ENCODE assay signal across 24 mouse cellular contexts in genomic region chr7:98798134-98798417, GRCm38 (mm10). TPM values are rescaled to one million over a fixed set of nuclear protein-coding genes. Genes with fewer than 3 reads are reported as not detected.
A peak's percentile ranks its signal among the peaks of the same experiment; 100 is the strongest.
DNase-seq lines count a peak whose midpoint lies in the region; ATAC-seq and TF ChIP-seq lines count a peak whose summit lies in the region.
"Had no signal": no experiment of that assay in that cellular context is flagged by ENCODE, and none has a peak within 500 bp of the region (broad histone marks: within the 10 kb centered on the region; RNA-seq: fewer than 3 reads in every experiment).

No protein-coding gene starts in this region.

- H3K9ac ChIP-seq in hindbrain, embryonic 11.5 days (ENCODE audit: low read depth, low read length): no peak overlapping the region
- no peak overlapping the region for H3K9ac ChIP-seq in hindbrain, postnatal 0 days (replicated peaks; ENCODE audit: low read length)
- no peak overlapping the region for H3K9ac ChIP-seq in midbrain, postnatal 0 days (replicated peaks; ENCODE audit: low read length, poor library complexity, severe bottlenecking)
- H3K9ac ChIP-seq in limb, embryonic 12.5 days (replicated peaks): no peak overlapping the region
- H3K9ac ChIP-seq: heart, embryonic 15.5 days; intestine, embryonic 15.5 days; liver, postnatal 0 days had no signal

- H3K27me3 ChIP-seq in hindbrain, embryonic 11.5 days (ENCODE audit: control insufficient read depth, insufficient read depth, low read length): no peaks in the 10 kb centered on the region
- no peaks in the 10 kb centered on the region for H3K27me3 ChIP-seq in hindbrain, postnatal 0 days (ENCODE audit: insufficient read depth, low read length)
- 0 out of 2 replicates have a peak, but pooled peaks cover 3% of the 10 kb centered on the region for H3K27me3 ChIP-seq in midbrain, embryonic 10.5 days (ENCODE audit: low read depth, poor library complexity, severe bottlenecking)
- no peaks in the 10 kb centered on the region for H3K27me3 ChIP-seq in midbrain, postnatal 0 days (ENCODE audit: insufficient read depth, low read length)
- peaks cover 7% of the 10 kb centered on the region for H3K27me3 ChIP-seq in limb, embryonic 12.5 days
- H3K27me3 ChIP-seq: heart, embryonic 15.5 days; intestine, embryonic 15.5 days had no signal

- peak; percentile 19 for DNase-seq in hindbrain, embryonic 11.5 days (ENCODE audit: low spot score)
- DNase-seq in hindbrain, postnatal 0 days (ENCODE audit: low spot score): no peak
- DNase-seq in midbrain, embryonic 10.5 days (ENCODE audit: low spot score): peak; percentile 22
- no peak for DNase-seq in midbrain, postnatal 0 days (ENCODE audit: low spot score)
- DNase-seq in urinary bladder, postnatal 25 days (ENCODE audit: low spot score): no peak
- DNase-seq: adrenal gland, postnatal 14 days; cerebellum, adult 11 months; cerebellum, postnatal 14 days; gastrocnemius, postnatal 14 days; heart, adult 2 months; kidney, adult 9 months; kidney, postnatal 4 days; liver, postnatal 0 days; midbrain, embryonic 14.5 days; right cerebral cortex, adult 18-20 months; thymus, postnatal 25 days had no signal

- 13% methylated on average over 3 of the region's 3 CpGs for WGBS in hindbrain, embryonic 11.5 days
- WGBS in hindbrain, postnatal 0 days: 37% methylated on average over 3 of the region's 3 CpGs
- WGBS in midbrain, embryonic 10.5 days: 12% methylated on average over 3 of the region's 3 CpGs
- 22% methylated on average over 3 of the region's 3 CpGs for WGBS in midbrain, postnatal 0 days
- 4% methylated on average over 3 of the region's 3 CpGs for WGBS in limb, embryonic 12.5 days

- no peak overlapping the region for H3K27ac ChIP-seq in hindbrain, embryonic 11.5 days (ENCODE audit: low read depth, low read length)
- no peak overlapping the region for H3K27ac ChIP-seq in hindbrain, postnatal 0 days
- H3K27ac ChIP-seq in midbrain, embryonic 10.5 days (replicated peaks): peak overlapping the region; percentile 73
- H3K27ac ChIP-seq in midbrain, postnatal 0 days (ENCODE audit: low read depth, low read length): no peak overlapping the region
- peak overlapping the region; percentile 59 for H3K27ac ChIP-seq in limb, embryonic 12.5 days
- H3K27ac ChIP-seq: heart, adult 2 months; heart, embryonic 15.5 days; intestine, embryonic 15.5 days had no signal

- H3K4me1 ChIP-seq in hindbrain, embryonic 11.5 days (replicated peaks; ENCODE audit: control insufficient read depth, insufficient read depth, low read length): no peaks in the 10 kb centered on the region; the same call in 1 of the 2 replicates
- H3K4me1 ChIP-seq in hindbrain, postnatal 0 days (ENCODE audit: insufficient read depth, low read length): no peaks in the 10 kb centered on the region
- H3K4me1 ChIP-seq in midbrain, embryonic 10.5 days: peaks cover 32% of the 10 kb centered on the region
- no peaks in the 10 kb centered on the region for H3K4me1 ChIP-seq in midbrain, postnatal 0 days (ENCODE audit: insufficient read depth, low read length)
- H3K4me1 ChIP-seq in limb, embryonic 12.5 days (replicated peaks): peaks cover 16% of the 10 kb centered on the region

- no peak overlapping the region for H3K4me2 ChIP-seq in hindbrain, embryonic 11.5 days (replicated peaks; ENCODE audit: low read depth, low read length)
- H3K4me2 ChIP-seq in hindbrain, postnatal 0 days (ENCODE audit: low read depth, low read length): no peak overlapping the region
- H3K4me2 ChIP-seq in midbrain, postnatal 0 days (ENCODE audit: low read depth, low read length, poor library complexity, severe bottlenecking): no peak overlapping the region
- H3K4me2 ChIP-seq in limb, embryonic 12.5 days: no peak overlapping the region
- H3K4me2 ChIP-seq: heart, embryonic 15.5 days; intestine, embryonic 15.5 days had no signal

- no peak for ATAC-seq in hindbrain, embryonic 11.5 days (ENCODE audit: low FRiP score)
- ATAC-seq in hindbrain, postnatal 0 days: no peak
- no peak for ATAC-seq in midbrain, postnatal 0 days (ENCODE audit: low FRiP score)
- no peak for ATAC-seq in limb, embryonic 12.5 days (ENCODE audit: insufficient number of reproducible peaks, insufficient read depth, low FRiP score, low TSS enrichment, low read depth)
- no peak for ATAC-seq in granulocyte monocyte progenitor cell, adult 5-6 weeks (replicated peaks; ENCODE audit: poor library complexity, severe bottlenecking)
- ATAC-seq: forebrain, embryonic 14.5 days; intestine, embryonic 15.5 days; liver, postnatal 0 days had no signal

- H3K4me3 ChIP-seq in hindbrain, embryonic 11.5 days (ENCODE audit: low read depth, low read length): no peak overlapping the region
- no peak overlapping the region for H3K4me3 ChIP-seq in hindbrain, postnatal 0 days (ENCODE audit: low read length)
- no peak overlapping the region for H3K4me3 ChIP-seq in midbrain, embryonic 10.5 days
- H3K4me3 ChIP-seq in midbrain, postnatal 0 days (ENCODE audit: low read depth, low read length): no peak overlapping the region
- H3K4me3 ChIP-seq in limb, embryonic 12.5 days (replicated peaks): no peak overlapping the region
- H3K4me3 ChIP-seq: erythroblast, embryonic 14.5 days; heart, adult 2 months; heart, embryonic 15.5 days; intestine, embryonic 15.5 days had no signal

- no peak for TF ChIP-seq CTCF in hindbrain, postnatal 0 days (IDR thresholded peaks at IDR 0.05; ENCODE audit: low read depth)
- no peak for TF ChIP-seq CTCF in midbrain, postnatal 0 days (IDR thresholded peaks at IDR 0.05)

- H3K9me3 ChIP-seq in hindbrain, embryonic 11.5 days (ENCODE audit: control insufficient read depth, low read length): no peaks in the 10 kb centered on the region
- H3K9me3 ChIP-seq in hindbrain, postnatal 0 days (ENCODE audit: low read length): no peaks in the 10 kb centered on the region
- H3K9me3 ChIP-seq in midbrain, embryonic 10.5 days (replicated peaks): no peaks in the 10 kb centered on the region
- H3K9me3 ChIP-seq in midbrain, postnatal 0 days (ENCODE audit: low read length): no peaks in the 10 kb centered on the region
- H3K9me3 ChIP-seq in limb, embryonic 12.5 days: no peaks in the 10 kb centered on the region
- H3K9me3 ChIP-seq: heart, embryonic 15.5 days; intestine, embryonic 15.5 days had no signal

- no peaks in the 10 kb centered on the region for H3K36me3 ChIP-seq in hindbrain, embryonic 11.5 days (ENCODE audit: control insufficient read depth, insufficient read depth, low read length)
- H3K36me3 ChIP-seq in hindbrain, postnatal 0 days (ENCODE audit: insufficient read depth, low read length): no peaks in the 10 kb centered on the region
- H3K36me3 ChIP-seq in midbrain, embryonic 10.5 days: no peaks in the 10 kb centered on the region
- H3K36me3 ChIP-seq in midbrain, postnatal 0 days (ENCODE audit: insufficient read depth, low read length): no peaks in the 10 kb centered on the region
- no peaks in the 10 kb centered on the region for H3K36me3 ChIP-seq in limb, embryonic 12.5 days
- H3K36me3 ChIP-seq: heart, embryonic 15.5 days; intestine, embryonic 15.5 days had no signal

RNA-seq across cellular contexts. Expression of gene Wnt11, which starts 36.8 kb away (rescaled TPM):
- polyA plus RNA-seq in hindbrain, embryonic 11.5 days (2014; fragmentation: Nextera tagmentation; extraction: Ambion mirVana): 3.0 and 3.5 TPM in 2 replicates
- 11.4 and 17.2 TPM in 2 replicates for total RNA-seq in hindbrain, postnatal 0 days (2014; rRNA removed)
- polyA plus RNA-seq in hindbrain, postnatal 0 days (2015; fragmentation: Nextera tagmentation; extraction: Ambion mirVana): 2.2 and 2.8 TPM in 2 replicates
- polyA plus RNA-seq in midbrain, embryonic 10.5 days (2016; fragmentation: Nextera tagmentation; extraction: Ambion mirVana): 0.62 and 0.70 TPM in 2 replicates
- total RNA-seq in midbrain, postnatal 0 days (2014; rRNA removed): 3.2 and 3.7 TPM in 2 replicates
- polyA plus RNA-seq in midbrain, postnatal 0 days (2015; fragmentation: Nextera tagmentation; extraction: Ambion mirVana): 1.8 and 1.9 TPM in 2 replicates
- 44.4 and 67.0 TPM in 2 replicates for polyA plus RNA-seq in limb, embryonic 12.5 days (2016; fragmentation: Nextera tagmentation; extraction: Ambion mirVana)
- total RNA-seq in granulocyte monocyte progenitor cell, adult 5-6 weeks (2014; fragmentation: Nextera tagmentation): not detected in 2 replicates
- total RNA-seq in granulocyte monocyte progenitor cell, adult 5-6 weeks (2017): not detected in 2 replicates
- total RNA-seq: hematopoietic stem cell, adult 5-6 weeks; MEL had no signal
- polyA plus RNA-seq: erythroblast, embryonic 14.5 days had no signal

Comparison
In these comparisons a context has a peak if more than half of its experiments do, and no peak if none do; other contexts are left out.
1. DNase-seq: peak in hindbrain, embryonic 11.5 days (single experiment) and midbrain, embryonic 10.5 days (single experiment); none in hindbrain, postnatal 0 days (single experiment), midbrain, postnatal 0 days (single experiment) and urinary bladder, postnatal 25 days (single experiment).
2. H3K27ac ChIP-seq: peak in midbrain, embryonic 10.5 days (single experiment) and limb, embryonic 12.5 days (single experiment); none in hindbrain, embryonic 11.5 days (single experiment), hindbrain, postnatal 0 days (single experiment) and midbrain, postnatal 0 days (single experiment).
3. RNA of gene Wnt11, which starts 36.8 kb away (polyA plus RNA-seq): 44.4 to 67.0 TPM in limb, embryonic 12.5 days; 3.0 to 3.5 TPM in hindbrain, embryonic 11.5 days, 2.2 to 2.8 TPM in hindbrain, postnatal 0 days, 1.8 to 1.9 TPM in midbrain, postnatal 0 days and 0.62 to 0.70 TPM in midbrain, embryonic 10.5 days; every median in the first group is over 10 times any median in the second.